29 mouse cellular contexts compared by ENCODE assay signal in genomic region chr2:127638973-127639372, GRCm38 (mm10). TPM values are rescaled to one million over a fixed set of nuclear protein-coding genes. Genes with fewer than 3 reads are reported as not detected.
A peak's percentile ranks its signal among the peaks of the same experiment; 100 is the strongest.
DNase-seq lines count a peak whose midpoint lies in the region; ATAC-seq lines count a peak whose summit lies in the region.
"Had no signal": no experiment of that assay in that cellular context is flagged by ENCODE, and none has a peak within 500 bp of the region (broad histone marks: within the 10 kb centered on the region; RNA-seq: fewer than 3 reads in every experiment).

No protein-coding gene starts in this region.

- peaks cover 9% of the 10 kb centered on the region for H3K4me1 ChIP-seq in embryonic facial prominence, embryonic 14.5 days (ENCODE audit: control insufficient read depth, insufficient read depth, low read length)
- H3K4me1 ChIP-seq in embryonic facial prominence, embryonic 10.5 days: peaks cover 7% of the 10 kb centered on the region
- H3K4me1 ChIP-seq: forebrain, embryonic 12.5 days had no signal

- no peak overlapping the region for H3K27ac ChIP-seq in embryonic facial prominence, embryonic 14.5 days (replicated peaks; ENCODE audit: low read depth, low read length)
- no peak overlapping the region for H3K27ac ChIP-seq in embryonic facial prominence, embryonic 10.5 days (replicated peaks)
- H3K27ac ChIP-seq: embryonic facial prominence, embryonic 12.5 days; embryonic facial prominence, embryonic 15.5 days; forebrain, embryonic 10.5 days; forebrain, embryonic 12.5 days had no signal

- H3K27me3 ChIP-seq in embryonic facial prominence, embryonic 14.5 days (replicated peaks; ENCODE audit: control insufficient read depth, insufficient read depth, low read length): no peaks in the 10 kb centered on the region
- H3K27me3 ChIP-seq in embryonic facial prominence, embryonic 10.5 days (replicated peaks; ENCODE audit: low read depth, poor library complexity, severe bottlenecking): no peaks in the 10 kb centered on the region
- H3K27me3 ChIP-seq: embryonic facial prominence, embryonic 15.5 days; forebrain, embryonic 12.5 days; Patski had no signal

- H3K4me2 ChIP-seq in embryonic facial prominence, embryonic 14.5 days (ENCODE audit: low read depth, low read length): no peak overlapping the region
- H3K4me2 ChIP-seq: embryonic facial prominence, embryonic 12.5 days; embryonic facial prominence, embryonic 15.5 days; forebrain, embryonic 12.5 days had no signal

- ATAC-seq in embryonic facial prominence, embryonic 14.5 days (ENCODE audit: low read depth): peak; percentile 44; the same call in 1 of the 2 replicates
- ATAC-seq: activated CD4-positive, CD25-positive, alpha-beta regulatory T cell, adult 4 months; CD4-positive, CD25-positive, alpha-beta regulatory T cell, adult 4 months; forebrain, embryonic 14.5 days; forebrain, embryonic 16.5 days; Patski had no signal

- WGBS in embryonic facial prominence, embryonic 14.5 days: 71% methylated on average over 9 of the region's 9 CpGs
- 75% methylated on average over 9 of the region's 9 CpGs for WGBS in embryonic facial prominence, embryonic 10.5 days

- no peaks in the 10 kb centered on the region for H3K9me3 ChIP-seq in embryonic facial prominence, embryonic 14.5 days (ENCODE audit: control insufficient read depth, low read length)
- no peaks in the 10 kb centered on the region for H3K9me3 ChIP-seq in embryonic facial prominence, embryonic 10.5 days
- H3K9me3 ChIP-seq: embryonic facial prominence, embryonic 12.5 days; embryonic facial prominence, embryonic 15.5 days; forebrain, embryonic 10.5 days; forebrain, embryonic 12.5 days; G1E had no signal

- DNase-seq in embryonic facial prominence, embryonic 14.5 days (ENCODE audit: low spot score): peak; percentile 26
- DNase-seq in embryonic facial prominence, embryonic 10.5 days (ENCODE audit: low spot score): no peak
- peak; percentile 21 for DNase-seq in urinary bladder, adult 2 months (ENCODE audit: low spot score)
- no peak for DNase-seq in urinary bladder, postnatal 25 days (ENCODE audit: low spot score)
- no peak for DNase-seq in adrenal gland, postnatal 4 days (ENCODE audit: low spot score in 2 of 2)
- DNase-seq: adrenal gland, adult 8-10 months; adrenal gland, postnatal 14 days; adrenal gland, postnatal 36 days; B cell, adult 2 months; cerebellum, adult 11 months; cerebellum, adult 18-20 months; cerebellum, adult 8-10 months; cerebellum, adult 9-11 months; cerebellum, postnatal 14 days; cerebellum, postnatal 36 days; embryo, embryonic 11 days had no signal

- no peak overlapping the region for H3K4me3 ChIP-seq in embryonic facial prominence, embryonic 14.5 days (ENCODE audit: low read depth, low read length)
- H3K4me3 ChIP-seq in embryonic facial prominence, embryonic 10.5 days: no peak overlapping the region
- H3K4me3 ChIP-seq: embryonic facial prominence, embryonic 12.5 days; embryonic facial prominence, embryonic 15.5 days; erythroblast, embryonic 14.5 days; forebrain, embryonic 10.5 days; forebrain, embryonic 12.5 days had no signal

- H3K9ac ChIP-seq in embryonic facial prominence, embryonic 14.5 days (ENCODE audit: low read depth, low read length): no peak overlapping the region
- H3K9ac ChIP-seq: embryonic facial prominence, embryonic 12.5 days; embryonic facial prominence, embryonic 15.5 days; forebrain, embryonic 12.5 days had no signal

- no peaks in the 10 kb centered on the region for H3K36me3 ChIP-seq in embryonic facial prominence, embryonic 14.5 days (ENCODE audit: control insufficient read depth, insufficient read depth, low read length)
- no peaks in the 10 kb centered on the region for H3K36me3 ChIP-seq in embryonic facial prominence, embryonic 10.5 days (replicated peaks)
- H3K36me3 ChIP-seq: embryonic facial prominence, embryonic 12.5 days; embryonic facial prominence, embryonic 15.5 days; forebrain, embryonic 10.5 days; forebrain, embryonic 12.5 days; G1E had no signal

RNA-seq across cellular contexts. Expression of gene Mal, which starts 17.5 kb away (rescaled TPM):
- polyA plus RNA-seq in embryonic facial prominence, embryonic 14.5 days (2014; fragmentation: Nextera tagmentation; extraction: Ambion mirVana): 9.4 and 33.6 TPM in 2 replicates
- 0.11 and 0.88 TPM in 2 replicates for polyA plus RNA-seq in embryonic facial prominence, embryonic 10.5 days (2016; fragmentation: Nextera tagmentation; extraction: Ambion mirVana)
- 113 and 133 TPM in 2 replicates for polyA plus RNA-seq in urinary bladder, adult 2 months (2012; rRNA removed)
- total RNA-seq in adrenal gland, postnatal 4 days (2021): 10 to 100 TPM in 1 of 2 experiments, 1 to 10 TPM in 1; 7.3 to 19.1 TPM
- total RNA-seq: CH12.LX; common myeloid progenitor, adult 5-6 weeks; G1E had no signal
- polyA plus RNA-seq: activated CD4-positive, CD25-positive, alpha-beta regulatory T cell, adult 4 months; CD4-positive, CD25-positive, alpha-beta regulatory T cell, adult 4 months; erythroblast, embryonic 14.5 days; G1E had no signal

RNA-seq across cellular contexts. Expression of gene Mrps5, which starts 52.0 kb away (rescaled TPM):
- polyA plus RNA-seq in embryonic facial prominence, embryonic 14.5 days (2014; fragmentation: Nextera tagmentation; extraction: Ambion mirVana): 109 and 113 TPM in 2 replicates
- polyA plus RNA-seq in embryonic facial prominence, embryonic 10.5 days (2016; fragmentation: Nextera tagmentation; extraction: Ambion mirVana): 171 and 177 TPM in 2 replicates
- 57.9 and 68.3 TPM in 2 replicates for polyA plus RNA-seq in urinary bladder, adult 2 months (2012; rRNA removed)
- 100 to 1,000 TPM; 126 to 141 TPM for total RNA-seq in adrenal gland, postnatal 4 days (2021)

RNA-seq across cellular contexts. Expression of gene Zfp661, which starts 52.1 kb away (rescaled TPM):
- 4.0 and 5.1 TPM in 2 replicates for polyA plus RNA-seq in embryonic facial prominence, embryonic 14.5 days (2014; fragmentation: Nextera tagmentation; extraction: Ambion mirVana)
- 7.8 TPM in 2 replicates for polyA plus RNA-seq in embryonic facial prominence, embryonic 10.5 days (2016; fragmentation: Nextera tagmentation; extraction: Ambion mirVana)
- 5.5 and 5.9 TPM in 2 replicates for polyA plus RNA-seq in urinary bladder, adult 2 months (2012; rRNA removed)
- 1 to 10 TPM; 4.8 to 4.9 TPM for total RNA-seq in adrenal gland, postnatal 4 days (2021)
- polyA plus RNA-seq: erythroblast, embryonic 14.5 days had no signal

Comparison
In these comparisons a context has a peak if more than half of its experiments do, and no peak if none do; other contexts are left out.
1. DNase-seq: peak in embryonic facial prominence, embryonic 14.5 days (single experiment) and urinary bladder, adult 2 months (single experiment); none in embryonic facial prominence, embryonic 10.5 days (single experiment), urinary bladder, postnatal 25 days (single experiment) and adrenal gland, postnatal 4 days (0 of 2).